Mouse (Mus musculus): ENCODE data around the gene Tbc1d22a. TPM values are rescaled to one million over a fixed set of nuclear protein-coding genes. Genes with fewer than 3 reads are reported as not detected.

The Tbc1d22a gene
- polyA plus RNA-seq (2012; rRNA removed), result 31.9 and 34.7 TPM in 2 replicates

DNA sequence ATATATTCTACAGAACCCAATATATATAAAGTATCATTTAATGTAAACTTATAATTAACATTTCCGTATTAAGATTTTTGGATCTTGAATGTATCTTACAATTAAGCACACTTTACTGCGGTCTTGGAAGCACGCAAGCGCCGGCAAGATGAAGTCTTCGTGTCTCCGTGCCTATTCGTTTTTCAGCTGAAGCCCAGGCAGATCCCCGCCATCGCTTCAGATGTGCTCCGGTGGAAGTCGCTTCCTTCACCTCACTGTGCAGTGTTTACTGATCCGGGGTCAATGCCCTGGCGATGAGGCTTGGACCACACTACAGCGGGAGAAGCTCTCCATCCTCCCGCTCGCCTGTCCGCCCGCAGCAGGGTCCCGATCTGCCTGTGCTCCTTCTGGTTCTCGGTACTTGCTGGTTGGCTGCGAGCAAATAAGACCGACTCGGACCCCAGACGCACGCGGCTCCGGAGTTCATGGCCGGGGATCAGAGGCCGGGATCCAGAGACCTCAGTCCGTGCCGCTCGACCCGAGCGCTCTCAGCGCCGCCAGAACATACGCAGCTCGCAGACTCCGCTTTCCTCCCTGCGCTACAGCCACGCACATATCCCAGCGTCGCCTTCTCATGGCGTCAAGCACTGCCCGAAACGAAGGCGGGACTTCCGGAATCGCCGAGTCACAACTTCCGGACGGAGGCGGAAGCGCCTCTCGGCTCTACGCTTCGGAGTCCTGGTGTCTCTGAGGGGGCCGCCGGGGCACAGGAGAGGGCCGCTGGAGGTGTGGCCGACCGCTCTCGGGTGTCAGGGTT lies at the start of gene Tbc1d22a:
TSS of gene Tbc1d22a (plus strand) at position 707 of the 796 bp plus-strand sequence.
- WGBS, result under 1% methylated on average over 64 of the region's 64 CpGs
- Histone ChIP-seq H3K4me3 (replicated peaks; ENCODE audit: extremely low read depth, low read depth, low read length) (peak within 1 kb of the TSS; percentile 84), H3K4me1 (ENCODE audit: control insufficient read depth, insufficient read depth, low read length) (peaks cover 5% of the 10 kb centered on the region)
- TF ChIP-seq POLR2A (IDR thresholded peaks at IDR 0.05; ENCODE audit: borderline replicate concordance, extremely low read depth, low read depth, low read length) (peak; percentile 99), CTCF (IDR thresholded peaks at IDR 0.05; ENCODE audit: insufficient read depth, low read length) (no peak)
- DNase-seq, result peak; percentile 93

DNA sequence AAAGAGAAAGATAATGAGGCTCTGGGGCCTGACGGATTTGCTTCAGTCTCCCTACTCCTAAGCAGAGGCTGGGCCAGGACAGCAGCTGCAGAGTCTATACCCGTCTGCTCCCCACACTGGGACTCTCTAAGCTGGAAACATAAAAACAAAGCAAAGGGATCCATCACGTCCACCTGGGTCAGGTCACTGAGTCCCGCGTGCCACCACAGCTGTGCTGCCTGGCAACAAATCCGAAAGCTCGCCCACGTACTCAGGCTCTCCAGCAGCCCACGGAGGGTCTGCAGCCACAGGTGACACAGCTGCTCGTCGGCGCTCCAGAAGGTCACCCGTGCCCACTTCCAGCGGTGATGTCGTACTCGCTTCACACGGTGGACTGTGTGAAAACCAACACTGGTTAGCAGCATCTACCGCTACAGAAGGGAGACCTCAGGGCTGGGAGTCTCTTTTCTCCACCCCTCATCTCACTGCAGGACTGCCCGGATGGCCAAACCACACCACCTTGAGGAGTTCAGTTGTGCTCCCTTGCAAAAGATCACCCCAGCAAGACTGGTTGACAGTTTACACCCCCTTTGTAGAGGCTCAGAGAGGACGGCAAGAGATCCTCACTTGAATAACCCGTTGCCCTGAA lies 49.4 kb upstream of the Tbc1d22a start:
- H3K4me1 ChIP-seq (ENCODE audit: control insufficient read depth, insufficient read depth, low read length), result peaks cover 19% of the 10 kb centered on the region
- 78% methylated on average over 21 of the region's 21 CpGs for WGBS
- no peak for DNase-seq
- TF ChIP-seq POLR2A (IDR thresholded peaks at IDR 0.05; ENCODE audit: borderline replicate concordance, extremely low read depth, low read depth, low read length) (no peak), CTCF (IDR thresholded peaks at IDR 0.05; ENCODE audit: insufficient read depth, low read length) (no peak)
- no peak overlapping the region for H3K4me3 ChIP-seq (replicated peaks; ENCODE audit: extremely low read depth, low read depth, low read length)

DNA sequence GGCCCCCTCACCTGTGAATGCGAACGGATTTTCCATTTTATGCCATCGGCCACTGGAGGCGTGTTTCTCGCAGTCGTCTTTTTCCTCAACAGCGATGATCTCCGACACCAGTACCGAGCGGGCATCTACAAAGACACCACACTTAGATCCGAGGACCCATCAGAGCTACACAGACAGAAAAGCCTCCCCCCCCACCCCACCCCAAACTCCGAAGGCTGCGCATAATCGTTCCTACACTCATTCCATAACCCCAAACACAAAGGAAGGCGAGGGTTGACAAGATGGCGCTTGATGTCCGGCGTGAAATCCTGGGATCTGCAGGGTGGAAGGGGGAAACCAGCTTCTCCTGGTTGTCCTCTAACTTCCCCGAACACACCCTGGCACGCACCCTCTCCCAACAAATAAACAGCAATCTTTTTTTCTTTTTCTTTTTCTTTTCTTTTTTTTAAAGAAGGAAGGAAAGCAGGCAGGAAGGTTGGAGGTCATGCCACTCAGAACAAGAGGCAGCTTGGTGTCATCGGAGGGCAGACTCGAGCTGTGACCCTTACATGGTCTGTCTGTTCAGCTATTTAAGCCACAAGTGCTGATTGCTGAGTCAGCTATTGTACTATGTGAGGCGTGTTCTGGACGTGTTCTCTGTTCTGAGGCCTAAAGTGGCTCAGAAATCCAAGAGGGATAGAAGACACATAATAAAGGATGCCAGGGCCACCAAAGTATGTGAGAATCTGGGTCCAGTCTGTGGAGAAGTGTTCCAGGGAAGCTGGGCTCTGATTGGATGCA lies 48.3 kb upstream of the Tbc1d22a start:
- 83% methylated on average over 24 of the region's 24 CpGs for WGBS
- TF ChIP-seq POLR2A (IDR thresholded peaks at IDR 0.05; ENCODE audit: borderline replicate concordance, extremely low read depth, low read depth, low read length) (no peak), CTCF (IDR thresholded peaks at IDR 0.05; ENCODE audit: insufficient read depth, low read length) (no peak)

DNA sequence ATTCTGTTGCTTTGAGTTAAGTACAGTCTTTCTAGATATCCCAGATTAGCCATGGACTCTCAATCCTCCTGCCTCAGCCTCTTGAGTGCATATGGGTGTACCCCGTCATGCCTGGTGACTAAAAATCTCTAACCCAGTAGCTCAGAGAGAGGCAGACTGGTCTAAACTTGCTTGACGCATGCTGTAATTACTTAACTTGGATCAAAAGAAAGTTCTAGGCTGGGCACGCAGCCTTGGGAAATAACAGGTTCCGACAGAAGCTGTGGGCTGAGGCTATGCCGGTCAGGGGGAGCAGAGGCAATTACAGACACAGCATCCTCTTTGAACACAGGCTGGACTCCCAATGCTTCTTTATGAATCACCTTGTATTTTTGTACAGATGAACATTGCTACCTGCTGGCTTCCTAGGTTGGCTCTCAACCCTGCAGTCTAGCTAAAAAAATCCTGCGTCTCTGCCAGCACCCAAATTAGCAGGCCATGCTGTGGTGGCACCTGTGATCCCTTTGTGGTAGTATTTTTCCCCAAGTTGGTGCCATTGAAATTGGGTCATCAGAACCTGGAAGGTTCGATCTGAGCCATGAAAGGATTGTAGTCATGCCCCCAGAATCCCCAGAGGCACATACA lies 47.1 kb upstream of the Tbc1d22a start:
- no peak overlapping the region for H3K4me3 ChIP-seq (replicated peaks; ENCODE audit: extremely low read depth, low read depth, low read length)
- 84% methylated on average over 7 of the region's 7 CpGs for WGBS
- peaks cover 26% of the 10 kb centered on the region for H3K4me1 ChIP-seq (ENCODE audit: control insufficient read depth, insufficient read depth, low read length)
- TF ChIP-seq CTCF (IDR thresholded peaks at IDR 0.05; ENCODE audit: insufficient read depth, low read length), result no peak
- no peak for TF ChIP-seq POLR2A (IDR thresholded peaks at IDR 0.05; ENCODE audit: borderline replicate concordance, extremely low read depth, low read depth, low read length)
- no peak for DNase-seq

More for the DNA sequence above, 48.3 kb upstream of the Tbc1d22a start:
- H3K4me1 ChIP-seq (ENCODE audit: control insufficient read depth, insufficient read depth, low read length), result peaks cover 25% of the 10 kb centered on the region
- no peak for DNase-seq
- H3K4me3 ChIP-seq (replicated peaks; ENCODE audit: extremely low read depth, low read depth, low read length), result no peak overlapping the region

DNA sequence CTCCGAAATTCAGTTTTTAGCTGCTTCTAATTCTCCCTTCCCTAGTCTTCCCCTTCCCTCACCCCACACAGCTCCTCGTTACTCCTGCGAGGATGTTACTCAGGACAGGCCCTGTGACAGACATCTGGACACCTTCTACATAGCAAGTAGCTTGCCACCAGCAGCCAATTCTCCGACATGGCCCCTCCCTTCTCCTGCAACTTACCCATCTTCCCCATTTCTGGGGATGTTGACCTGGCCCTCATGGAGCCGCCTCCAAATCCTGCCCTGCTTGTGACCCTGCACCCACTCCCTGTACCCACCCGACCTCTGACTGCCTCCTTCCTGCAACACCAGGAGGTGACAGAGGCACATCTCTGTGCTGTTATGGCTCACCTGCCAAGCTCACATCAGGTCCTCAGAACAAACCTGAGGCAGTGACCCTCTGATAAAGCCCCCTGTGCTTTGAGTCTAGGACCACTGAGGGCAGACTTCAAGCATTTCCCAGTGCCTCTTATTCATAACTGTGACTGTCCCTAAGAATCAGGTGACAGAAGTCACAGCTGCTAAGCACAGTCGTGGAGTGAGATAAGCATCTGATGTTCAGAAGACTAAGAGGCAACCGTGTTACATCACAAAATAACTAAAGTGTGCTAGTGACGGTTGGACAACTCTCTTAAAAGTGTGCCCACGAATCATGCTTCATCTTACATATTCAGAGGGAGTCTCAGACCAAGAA lies 46.3 kb upstream of the Tbc1d22a start:
- Histone ChIP-seq H3K4me1 (ENCODE audit: control insufficient read depth, insufficient read depth, low read length) (peaks cover 32% of the 10 kb centered on the region), H3K4me3 (replicated peaks; ENCODE audit: extremely low read depth, low read depth, low read length) (no peak overlapping the region)
- WGBS, result 55% methylated on average over 10 of the region's 10 CpGs
- no peak for TF ChIP-seq CTCF (IDR thresholded peaks at IDR 0.05; ENCODE audit: insufficient read depth, low read length)
- DNase-seq, result no peak

DNA sequence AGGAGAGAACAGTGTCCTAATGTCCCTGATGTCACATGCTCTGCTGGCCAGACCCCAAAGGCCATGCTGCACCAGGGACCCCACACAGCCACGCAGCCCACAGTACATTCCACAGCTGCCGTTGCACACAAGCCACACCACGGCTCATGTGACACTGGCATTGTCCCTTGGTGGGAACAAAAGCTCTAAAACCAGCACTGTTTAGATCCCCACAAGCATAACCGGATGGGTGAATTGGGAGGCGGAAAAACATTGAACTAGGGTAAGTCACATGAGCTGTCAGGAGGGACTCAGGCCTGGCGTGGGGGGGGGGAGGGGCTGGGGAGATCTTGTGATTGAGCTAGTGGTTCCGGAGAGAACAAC lies 45.8 kb upstream of the Tbc1d22a start:
- no peak overlapping the region for H3K4me3 ChIP-seq (replicated peaks; ENCODE audit: extremely low read depth, low read depth, low read length)
- TF ChIP-seq POLR2A (IDR thresholded peaks at IDR 0.05; ENCODE audit: borderline replicate concordance, extremely low read depth, low read depth, low read length), result no peak; the same call in 1 of the 2 replicates
- no peak for TF ChIP-seq CTCF (IDR thresholded peaks at IDR 0.05; ENCODE audit: insufficient read depth, low read length)
- 25% methylated on average over 7 of the region's 7 CpGs for WGBS
- peak; percentile 29 for DNase-seq
- peaks cover 34% of the 10 kb centered on the region for H3K4me1 ChIP-seq (ENCODE audit: control insufficient read depth, insufficient read depth, low read length)

DNA sequence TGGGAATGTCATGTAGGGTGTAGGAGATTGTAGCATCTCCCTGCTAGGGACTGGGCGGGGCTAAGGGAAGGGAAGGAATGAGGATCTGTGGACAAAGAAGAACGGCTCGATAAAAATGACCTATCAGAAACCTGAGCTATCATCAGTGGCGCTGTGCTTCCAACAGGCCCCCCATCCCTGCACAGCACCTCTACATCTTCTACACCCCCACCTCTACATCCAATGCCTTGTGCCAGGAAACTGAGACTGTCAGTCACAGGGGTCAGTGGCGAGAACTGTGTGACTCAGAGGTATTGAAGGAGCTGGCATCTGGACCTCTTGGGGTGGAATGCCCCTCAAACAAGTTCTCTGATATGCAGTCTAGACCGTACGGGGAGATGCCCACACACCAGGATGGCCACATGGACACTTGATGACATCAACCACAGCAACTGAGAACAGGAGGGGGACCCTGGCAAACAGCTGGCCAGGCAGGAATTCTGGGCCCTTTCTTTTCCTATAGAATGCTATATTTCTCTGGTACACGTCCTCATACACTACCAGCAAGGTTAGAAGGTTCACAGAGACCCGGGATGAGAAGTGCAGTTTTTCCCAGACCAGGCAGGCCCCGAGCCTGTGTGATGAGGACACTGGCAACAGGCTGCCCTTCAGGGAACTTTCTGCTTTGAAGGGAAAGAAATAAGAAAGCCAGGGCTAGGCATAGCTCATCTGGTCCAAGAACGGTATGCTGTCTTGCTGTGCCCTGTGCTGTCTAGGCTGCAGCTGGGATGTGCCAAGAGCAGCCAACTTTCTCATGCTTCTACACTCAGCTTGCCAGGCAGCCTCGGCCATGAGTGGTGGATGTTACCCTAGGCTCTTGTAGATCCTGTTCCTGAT lies 45.1 kb upstream of the Tbc1d22a start:
- H3K4me3 ChIP-seq (replicated peaks; ENCODE audit: extremely low read depth, low read depth, low read length), result no peak overlapping the region
- WGBS, result 46% methylated on average over 12 of the region's 12 CpGs
- TF ChIP-seq POLR2A (IDR thresholded peaks at IDR 0.05; ENCODE audit: borderline replicate concordance, extremely low read depth, low read depth, low read length), result no peak
- no peak for TF ChIP-seq CTCF (IDR thresholded peaks at IDR 0.05; ENCODE audit: insufficient read depth, low read length)
- DNase-seq, result no peak
- peaks cover 41% of the 10 kb centered on the region for H3K4me1 ChIP-seq (ENCODE audit: control insufficient read depth, insufficient read depth, low read length)

DNA sequence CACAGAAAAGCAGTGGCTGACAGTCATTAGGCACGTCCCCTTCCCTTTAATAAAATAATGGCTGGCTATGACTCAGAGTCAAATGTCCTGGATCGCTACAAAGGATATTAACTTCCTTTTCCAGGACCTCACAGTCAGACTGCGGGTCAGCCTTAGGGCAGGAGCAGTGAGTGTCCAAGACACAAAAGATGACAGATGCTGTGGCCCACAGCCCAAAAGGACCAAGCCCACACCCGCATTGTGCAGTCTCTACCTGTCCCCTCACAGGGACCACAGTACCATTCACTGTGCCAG lies 44.5 kb upstream of the Tbc1d22a start:
- WGBS, result 32% methylated on average over 4 of the region's 4 CpGs
- H3K4me1 ChIP-seq (ENCODE audit: control insufficient read depth, insufficient read depth, low read length), result peaks cover 41% of the 10 kb centered on the region
- no peak overlapping the region for H3K4me3 ChIP-seq (replicated peaks; ENCODE audit: extremely low read depth, low read depth, low read length)
- DNase-seq, result no peak
- TF ChIP-seq CTCF (IDR thresholded peaks at IDR 0.05; ENCODE audit: insufficient read depth, low read length) (no peak), POLR2A (IDR thresholded peaks at IDR 0.05; ENCODE audit: borderline replicate concordance, extremely low read depth, low read depth, low read length) (no peak)
